Mouse (Mus musculus) frontal cortex, postnatal 36 days (tissue): ENCODE results near the gene Myo1c.
A peak's percentile ranks its signal among the peaks of the same experiment; 100 is the strongest.

Experiments used
- DNase-seq, 2 experiments: peaks; one replicate each; pipeline ENCODE4 v3.0.0; 2022; ENCODE audit warnings: low spot score in 2 of 2

The Myo1c gene

DNA sequence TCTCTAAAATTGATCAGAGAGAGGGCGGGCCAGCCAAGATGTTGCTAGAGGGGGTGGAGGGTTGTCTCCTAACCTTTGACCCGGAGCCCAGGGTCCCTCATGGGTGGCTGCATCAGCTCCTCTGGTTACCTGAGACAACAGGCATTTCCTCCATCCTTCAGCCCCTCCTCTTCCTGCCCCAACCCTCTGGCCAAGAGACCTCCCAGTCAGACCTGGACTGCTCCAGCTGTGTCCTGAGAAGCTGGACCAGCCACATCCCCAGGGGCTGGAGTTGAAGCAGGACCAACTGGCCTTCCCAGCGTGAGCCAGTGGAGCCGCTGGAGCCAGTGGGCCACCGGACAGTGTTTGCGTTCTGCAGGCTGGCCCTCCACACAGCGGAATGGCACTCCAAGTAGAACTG is at the start of gene Myo1c:
Gene Myo1c, plus strand, starts transcription at position 194 of the 400 bp plus-strand sequence.
- DNase-seq, result no peak

DNA sequence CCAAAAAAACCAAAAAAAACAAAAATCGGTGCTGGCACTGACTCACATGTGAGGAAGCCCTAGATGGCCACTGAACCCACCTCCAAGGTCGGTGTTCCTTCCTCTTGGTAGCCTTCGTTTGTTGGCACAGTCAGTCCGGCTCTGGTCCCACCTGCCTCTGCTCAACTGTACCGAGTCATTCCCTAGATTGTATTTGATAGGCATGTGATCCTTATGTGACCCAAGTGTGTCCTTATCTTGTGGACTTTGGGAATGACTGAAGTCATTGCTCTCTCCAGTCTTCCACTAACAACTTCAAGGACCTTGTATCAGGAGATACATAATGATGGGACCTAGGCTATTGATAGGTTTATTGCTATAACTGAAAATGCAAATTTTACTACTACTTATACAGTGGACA is 45.5 kb upstream of the Myo1c start:
- no peak for DNase-seq

DNA sequence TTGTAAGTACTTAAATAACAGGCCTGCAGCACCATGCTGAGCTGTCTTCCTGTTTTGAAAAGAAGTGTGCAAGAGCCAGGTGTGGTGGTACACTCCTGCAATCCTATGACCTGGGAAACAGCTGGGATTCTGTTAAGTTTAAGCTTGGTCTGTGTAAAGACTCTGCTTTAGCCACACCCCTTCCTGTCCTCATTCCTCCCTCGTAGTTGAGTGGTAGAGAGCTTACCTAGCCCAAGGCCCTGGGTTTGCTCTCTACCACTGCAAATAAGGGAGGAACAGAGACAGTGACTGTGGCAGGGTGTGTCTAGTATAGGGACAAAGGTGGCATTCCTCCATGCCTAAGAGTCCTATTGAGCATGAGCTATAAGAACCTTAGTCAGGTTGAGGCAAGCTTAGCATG is 45.0 kb upstream of the Myo1c start:
- DNase-seq, result no peak

DNA sequence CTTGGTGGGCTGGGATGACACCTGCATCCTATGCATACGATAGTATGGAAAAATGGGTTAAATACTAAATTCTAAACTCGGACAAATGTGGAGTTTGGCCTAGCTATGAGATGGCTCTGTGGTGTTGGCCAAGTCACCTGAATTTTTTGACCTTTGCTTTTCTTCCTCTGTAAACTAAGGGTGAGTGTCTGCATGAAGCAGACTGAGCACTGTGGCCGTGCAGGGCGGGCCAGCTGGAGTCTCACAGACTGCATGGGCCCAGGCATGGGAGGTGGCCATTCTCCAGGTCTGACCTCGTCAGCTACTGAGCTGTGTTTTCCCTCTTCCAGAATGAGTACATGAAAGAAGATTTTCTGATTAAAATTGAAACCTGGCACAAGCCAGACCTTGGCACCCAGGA is 41.5 kb upstream of the Myo1c start:
- DNase-seq, result no peak

DNA sequence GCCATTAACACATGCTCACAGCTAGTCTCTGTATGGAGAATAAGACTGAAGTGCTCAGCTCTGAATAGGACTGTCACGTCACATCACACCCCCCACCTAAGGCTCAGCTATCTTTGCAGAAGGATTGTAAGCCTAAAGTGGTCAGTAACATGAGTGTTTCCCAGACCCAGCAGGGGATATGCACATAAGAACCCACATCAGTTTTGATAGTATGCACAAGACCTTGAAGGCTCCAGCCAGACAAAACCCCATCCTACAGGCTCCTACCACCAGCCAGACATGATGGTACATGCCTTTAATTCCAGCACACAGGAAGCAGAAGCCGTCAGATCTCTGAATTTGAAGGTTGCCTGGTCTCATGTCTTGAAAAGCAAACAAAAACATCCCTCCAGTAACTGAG is 40.3 kb upstream of the Myo1c start:
- DNase-seq, result no peak

DNA sequence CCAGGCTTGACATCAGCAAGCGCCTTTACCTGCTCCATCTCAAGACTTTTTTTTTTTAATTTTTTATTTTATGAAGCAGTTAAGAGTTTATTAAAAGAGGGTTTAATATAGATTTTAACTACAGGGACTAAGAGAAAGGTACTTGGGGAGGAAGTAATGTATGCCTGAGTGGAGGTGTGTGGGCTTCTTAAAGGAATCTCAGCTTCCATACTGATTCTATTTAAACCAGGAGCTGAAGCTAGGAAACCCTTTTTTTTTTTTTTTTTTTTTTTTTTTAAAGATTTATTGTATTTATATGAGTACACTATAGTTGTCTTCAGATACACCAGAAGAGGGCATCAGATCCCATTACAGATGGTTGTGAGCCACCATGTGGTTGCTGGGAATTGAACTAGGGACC is 35.5 kb upstream of the Myo1c start:
- DNase-seq, result no peak

DNA sequence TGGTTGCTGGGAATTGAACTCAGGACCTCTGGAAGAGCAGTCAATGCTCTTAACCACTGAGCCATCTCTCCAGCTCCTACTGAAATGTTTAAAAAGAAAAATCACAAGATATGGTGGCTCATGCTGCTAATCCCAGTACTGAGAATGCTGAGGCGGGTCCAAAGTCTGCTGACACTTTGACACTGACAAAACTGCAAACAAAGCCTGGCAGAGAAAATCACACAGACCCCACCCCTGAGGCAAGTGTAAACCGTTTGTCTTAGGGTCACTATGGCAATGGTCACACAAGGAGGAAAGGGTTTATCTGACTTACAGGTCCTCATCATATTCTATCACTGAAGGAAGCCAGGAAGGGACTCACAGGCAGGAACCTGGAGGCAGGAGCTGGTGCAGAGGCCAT is 34.7 kb upstream of the Myo1c start:
- no peak for DNase-seq

DNA sequence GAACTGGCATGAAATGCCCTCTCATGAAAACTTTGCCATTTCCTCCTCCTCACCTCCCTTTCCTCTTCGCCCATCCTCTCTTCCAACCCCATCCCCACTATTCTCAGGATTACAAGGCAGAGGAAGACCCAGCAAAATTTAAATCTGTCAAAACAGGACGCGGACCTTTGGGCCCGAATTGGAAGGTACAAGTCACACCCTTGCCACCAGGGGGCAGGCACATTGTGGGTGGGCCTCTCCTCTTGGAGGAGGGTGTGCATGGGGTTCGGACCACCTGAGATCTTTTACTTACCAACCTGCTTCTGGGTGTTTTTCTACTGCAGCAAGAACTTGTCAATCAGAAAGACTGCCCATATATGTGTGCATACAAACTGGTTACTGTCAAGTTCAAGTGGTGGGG is 31.2 kb upstream of the Myo1c start:
- DNase-seq, result no peak

DNA sequence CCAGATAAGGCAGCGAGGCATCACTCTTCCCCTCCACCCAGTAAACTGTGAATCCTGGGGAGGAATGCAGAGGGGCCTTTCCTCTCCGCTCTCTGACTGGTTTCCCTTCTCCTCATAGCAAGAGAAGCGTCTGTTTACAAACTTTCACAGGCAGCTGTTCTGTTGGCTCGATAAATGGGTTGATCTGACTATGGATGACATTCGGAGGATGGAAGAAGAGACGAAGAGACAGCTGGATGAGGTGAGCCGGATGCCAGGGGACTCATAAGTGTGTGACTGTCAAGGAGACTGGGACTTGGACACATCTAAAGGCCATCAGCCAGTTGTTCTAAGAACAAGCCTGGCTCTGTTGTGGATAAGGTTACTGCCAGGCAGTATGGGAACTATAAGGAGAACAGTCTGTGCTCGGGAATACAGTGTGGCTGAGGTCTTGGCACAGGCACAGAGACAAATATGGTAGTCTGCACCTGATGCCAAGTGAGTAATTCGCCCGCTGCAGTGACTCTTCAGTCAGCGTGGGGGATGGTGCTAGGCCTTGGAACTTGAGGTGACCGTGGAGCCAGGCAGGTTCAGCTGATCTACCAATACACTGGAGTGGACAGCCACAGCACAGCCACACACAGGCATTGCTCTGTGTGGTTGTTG is 30.0 kb upstream of the Myo1c start:
- DNase-seq, result peak; percentile 36 to 59

DNA sequence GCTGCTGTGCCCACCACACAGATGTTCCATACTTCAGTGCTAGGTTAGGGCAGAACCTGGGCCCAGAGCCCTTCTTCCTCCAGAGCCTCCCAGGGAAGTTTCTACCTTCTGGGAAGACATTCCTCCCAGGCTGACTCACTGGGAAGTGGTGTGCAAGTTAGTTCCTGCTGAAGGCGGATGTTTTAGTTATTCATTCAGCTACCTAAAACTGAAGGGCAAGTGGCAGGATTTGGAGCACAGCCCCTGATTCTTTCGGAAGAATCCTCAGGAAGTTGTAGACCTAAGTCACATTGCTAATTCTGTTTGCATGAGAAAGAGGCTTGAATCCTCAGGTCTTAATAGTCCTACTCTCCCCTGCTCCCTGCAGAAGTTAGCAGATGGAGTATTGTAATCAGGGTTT is 28.9 kb upstream of the Myo1c start:
- DNase-seq, result no peak

DNA sequence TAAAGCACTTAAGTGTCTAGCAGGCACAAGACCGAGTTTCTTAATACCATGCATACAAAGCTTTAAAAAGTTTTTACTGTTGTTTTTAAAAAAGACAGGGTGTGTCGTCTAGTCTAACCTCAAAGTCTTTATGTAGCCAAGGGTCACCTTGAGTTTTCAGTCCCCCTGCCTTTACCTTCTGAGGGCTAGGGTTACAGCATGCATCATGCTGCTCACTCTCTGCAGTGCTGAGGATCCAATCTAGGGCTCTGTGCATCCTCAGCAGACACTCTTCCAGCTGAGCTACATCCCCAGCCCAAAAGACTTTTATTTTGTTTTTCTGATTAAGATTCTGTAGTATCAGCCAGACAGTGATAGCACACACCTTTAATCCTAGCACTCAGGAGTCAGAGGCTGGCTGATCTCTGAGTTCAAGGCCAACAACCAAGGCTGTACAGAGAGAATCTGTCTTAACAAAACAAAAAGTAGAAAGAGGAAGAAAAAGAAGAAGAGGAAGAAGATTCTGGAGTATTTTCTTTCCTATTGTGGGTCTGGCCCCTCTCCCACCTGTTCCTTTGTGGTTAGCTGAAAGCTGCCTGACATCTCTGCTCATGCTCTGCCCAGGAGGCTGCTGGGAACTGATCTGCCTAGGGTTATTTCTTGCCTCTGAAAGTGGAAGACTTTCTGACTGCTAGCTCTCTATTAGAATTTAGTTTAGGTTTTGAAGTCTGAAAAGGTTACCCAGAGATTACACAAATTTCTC is 27.5 kb upstream of the Myo1c start:
- DNase-seq, result no peak

DNA sequence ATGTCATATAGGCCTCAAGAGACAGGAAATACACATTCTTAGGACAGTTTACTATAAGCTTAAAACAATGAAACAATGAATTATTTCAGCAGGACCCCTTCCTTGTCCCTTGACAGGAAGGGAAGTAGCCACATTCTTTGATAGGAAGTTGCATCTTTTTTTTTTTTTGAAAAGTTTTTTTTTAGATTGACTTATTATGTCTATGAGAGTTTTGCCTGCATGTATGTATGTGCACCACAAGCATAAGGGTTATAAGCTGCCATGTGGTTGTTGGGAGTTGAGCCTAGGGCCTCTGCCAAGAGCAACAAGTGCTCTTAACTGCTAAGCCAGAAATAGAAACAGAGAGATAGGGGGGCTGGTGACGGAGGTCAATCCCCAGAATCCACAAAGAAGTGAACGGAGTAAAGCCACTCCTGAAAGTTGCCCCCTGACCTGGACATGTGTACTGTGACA is 26.2 kb upstream of the Myo1c start:
- no peak for DNase-seq

DNA sequence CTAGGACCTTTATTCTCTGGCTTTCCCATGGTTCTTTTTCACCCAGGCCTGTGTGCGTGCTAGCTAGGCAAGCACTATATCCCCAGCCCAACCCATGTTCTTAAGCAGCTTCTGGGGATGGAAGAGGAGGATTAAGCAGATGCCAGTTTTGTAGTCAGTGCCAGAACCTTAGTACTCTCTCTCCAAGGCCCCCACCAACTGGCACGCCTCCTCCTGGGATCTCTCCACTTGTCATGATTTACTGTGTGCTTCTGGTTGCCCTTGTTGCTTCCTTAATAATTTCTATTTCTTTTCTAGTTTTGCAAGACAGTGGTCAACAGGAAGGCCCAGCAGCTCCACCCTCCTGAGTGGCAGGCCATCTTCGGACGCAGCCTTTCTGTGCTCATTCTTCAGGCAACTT is 24.5 kb upstream of the Myo1c start:
- peak in 1 of 2 experiments; percentile 43 for DNase-seq

DNA sequence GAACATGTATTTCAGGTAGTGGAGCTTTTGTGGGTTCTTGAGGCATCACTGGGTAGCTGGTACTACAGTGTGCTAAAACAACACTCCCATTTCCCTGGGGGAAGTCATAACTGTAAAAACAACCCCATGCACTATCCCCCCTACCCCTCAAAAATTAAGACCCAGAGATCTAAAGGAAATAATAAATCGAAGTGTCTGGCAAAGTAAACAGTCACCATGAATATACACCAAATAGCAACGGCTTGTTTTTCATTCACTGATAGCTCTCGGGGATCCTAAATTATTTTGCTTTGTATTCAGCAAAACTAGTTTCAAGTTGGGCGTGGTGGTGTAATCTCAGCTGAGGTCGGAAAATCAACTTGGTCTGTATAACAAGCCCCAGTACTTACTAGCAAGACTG is 20.2 kb upstream of the Myo1c start:
- DNase-seq, result no peak

DNA sequence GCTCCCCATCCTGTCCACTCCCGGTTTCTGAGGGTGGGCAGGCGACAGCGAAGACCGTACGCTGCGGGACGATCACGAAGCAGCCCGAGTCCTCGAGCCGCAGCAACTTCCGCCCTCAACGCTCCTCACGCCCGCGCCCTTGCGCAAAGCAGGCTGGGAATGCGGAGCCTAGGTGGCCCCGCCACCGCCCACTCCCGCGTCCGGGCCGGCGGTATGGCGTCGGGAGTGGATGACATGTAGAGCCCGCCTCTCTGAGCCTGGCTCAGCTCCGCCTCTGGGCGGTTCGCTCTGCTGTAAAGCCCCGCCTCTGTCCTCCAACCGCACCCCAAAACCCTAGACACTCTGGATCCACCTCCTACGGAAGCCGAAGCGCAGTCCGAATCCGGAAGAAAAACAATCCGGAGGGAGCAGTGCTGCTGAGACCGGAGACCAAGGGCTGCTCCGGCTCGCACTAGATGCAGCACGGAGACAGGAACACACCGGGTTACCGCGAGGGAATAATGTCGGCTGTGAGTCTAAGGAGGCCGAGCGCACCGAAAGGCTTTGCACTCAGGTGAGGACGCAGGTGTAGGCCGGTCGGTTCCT is 19.6 kb upstream of the Myo1c start, which contains the start of gene Inpp5k:
Gene Inpp5k, plus strand, starts transcription at position 344 of the 585 bp plus-strand sequence.
- peak; percentile 98 for DNase-seq

DNA sequence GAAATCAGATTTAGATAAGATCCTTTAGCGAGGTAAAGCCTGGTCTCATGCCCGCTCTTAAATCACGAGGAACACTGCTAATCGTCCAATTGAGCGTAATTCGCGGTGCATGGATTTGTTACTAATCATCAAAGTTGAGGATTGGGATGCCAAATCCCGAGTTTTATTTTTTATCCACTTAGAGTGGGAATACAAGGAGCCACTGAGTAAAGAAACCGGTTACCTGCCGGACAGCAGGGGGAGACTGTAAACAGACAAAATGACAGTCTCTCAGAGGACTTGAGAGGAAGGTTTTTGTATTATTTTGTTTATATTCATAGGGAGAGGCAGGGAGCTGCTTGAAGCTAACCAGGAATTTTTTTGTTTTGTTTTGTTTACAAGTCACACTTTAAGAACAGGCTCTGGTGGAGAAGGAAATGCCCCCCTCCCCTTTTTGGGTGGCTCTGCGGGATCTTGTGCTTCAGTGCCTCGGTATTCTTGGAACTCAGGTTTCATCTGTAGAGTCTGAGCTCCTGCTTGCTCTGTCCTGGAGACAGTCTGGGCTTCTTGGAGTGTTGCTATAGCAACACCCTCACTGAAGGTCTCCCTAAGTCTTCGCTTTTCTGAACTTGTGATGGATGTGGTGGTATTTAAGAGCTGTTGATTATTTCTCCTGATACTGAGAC is 18.6 kb upstream of the Myo1c start:
- DNase-seq, result no peak

DNA sequence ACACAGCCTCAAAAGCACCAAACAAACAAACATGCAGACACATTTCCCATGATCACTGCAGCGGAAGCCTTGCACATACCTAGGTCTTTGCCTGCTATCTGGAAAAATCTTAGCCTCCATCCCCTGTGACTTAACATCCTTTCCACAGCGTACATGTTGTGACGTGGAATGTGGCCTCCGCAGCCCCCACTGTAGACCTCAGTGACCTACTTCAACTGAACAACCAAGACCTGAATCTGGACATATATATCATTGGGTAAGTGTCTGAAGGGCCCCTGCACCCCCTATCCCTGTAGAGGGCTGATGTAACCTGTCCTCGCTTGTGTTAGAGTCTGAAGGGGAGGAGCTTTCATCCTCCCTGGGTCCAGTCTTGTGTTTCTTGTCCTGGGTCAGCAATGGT is 17.4 kb upstream of the Myo1c start:
- no peak for DNase-seq

DNA sequence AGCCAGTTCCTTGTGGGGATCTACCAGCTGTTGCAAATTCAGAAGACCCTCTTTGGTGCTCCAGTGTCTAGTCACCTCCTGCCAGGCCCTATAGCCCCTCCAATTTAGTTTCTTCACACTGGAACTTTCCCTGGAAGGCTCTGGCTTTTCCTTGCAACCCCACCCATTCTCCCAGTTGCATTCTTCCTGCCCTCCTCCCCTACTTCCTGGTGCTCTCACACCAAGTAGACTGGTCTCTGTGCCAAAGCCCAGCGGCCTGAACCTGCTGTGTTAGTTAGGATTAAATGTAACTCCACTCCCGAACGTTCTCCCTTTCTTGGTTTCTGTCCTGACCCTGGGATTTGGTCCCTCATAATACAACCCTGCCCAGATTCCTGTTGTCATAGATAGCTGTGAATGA is 15.5 kb upstream of the Myo1c start:
- no peak for DNase-seq

DNA sequence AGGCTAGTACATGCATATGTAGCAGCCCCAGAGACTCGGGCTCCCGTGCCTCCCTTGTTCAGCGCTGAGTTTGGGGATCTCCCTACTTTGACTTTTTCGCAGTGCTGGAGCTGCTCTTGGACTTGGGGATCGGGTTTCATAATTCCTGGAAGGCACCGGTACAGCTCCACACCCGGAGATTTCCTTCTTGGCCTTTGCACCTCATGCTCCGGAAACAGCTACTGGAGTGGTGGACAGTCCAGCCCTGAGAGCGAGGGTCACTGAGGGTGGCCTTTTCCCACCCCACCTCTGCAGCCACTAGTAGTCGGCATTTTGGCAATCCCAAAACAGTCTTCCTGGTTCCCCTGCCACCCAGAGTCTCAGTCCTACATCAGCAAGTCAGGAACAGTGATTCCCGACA is 15.0 kb upstream of the Myo1c start:
- DNase-seq, result no peak

DNA sequence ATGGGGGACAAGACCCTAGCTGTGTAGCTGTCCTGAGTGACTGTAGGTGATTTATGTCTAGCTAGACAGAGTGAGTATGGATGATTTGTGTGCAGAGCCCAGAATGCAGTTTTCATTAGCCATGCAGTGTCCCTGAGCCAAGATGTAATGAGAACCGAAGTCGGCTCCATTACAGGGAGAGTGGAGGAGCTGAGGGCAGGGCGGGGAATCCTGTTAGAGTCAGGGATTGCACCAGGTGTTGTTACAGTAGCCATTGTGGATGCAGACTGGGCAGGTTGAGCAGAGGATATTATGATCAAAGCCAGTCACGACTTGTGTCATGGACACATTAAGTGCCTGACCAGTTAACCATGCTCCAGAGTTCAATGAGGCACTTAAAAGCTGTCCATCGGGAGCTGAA is 7.0 kb upstream of the Myo1c start:
- no peak for DNase-seq

DNA sequence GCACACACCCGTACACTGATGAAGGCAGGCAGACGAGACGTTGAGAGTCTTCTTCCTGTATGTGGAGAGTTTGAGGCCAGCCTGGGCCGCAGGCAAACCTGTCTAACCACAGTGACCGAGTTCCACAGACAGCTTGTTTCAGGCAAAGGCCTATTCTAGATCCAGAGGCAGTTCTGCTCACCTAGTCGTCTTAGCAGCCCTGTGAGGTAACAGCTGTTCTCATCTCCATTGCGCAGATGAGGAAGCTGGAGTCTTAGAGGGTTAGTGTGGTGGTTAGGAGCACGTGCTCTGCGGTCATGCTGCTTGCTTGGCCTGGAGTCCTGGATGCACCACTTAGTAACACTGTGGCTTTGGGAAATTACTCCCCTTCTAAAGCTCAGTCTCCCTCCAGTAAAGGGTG is 5.6 kb upstream of the Myo1c start:
- DNase-seq, result no peak

DNA sequence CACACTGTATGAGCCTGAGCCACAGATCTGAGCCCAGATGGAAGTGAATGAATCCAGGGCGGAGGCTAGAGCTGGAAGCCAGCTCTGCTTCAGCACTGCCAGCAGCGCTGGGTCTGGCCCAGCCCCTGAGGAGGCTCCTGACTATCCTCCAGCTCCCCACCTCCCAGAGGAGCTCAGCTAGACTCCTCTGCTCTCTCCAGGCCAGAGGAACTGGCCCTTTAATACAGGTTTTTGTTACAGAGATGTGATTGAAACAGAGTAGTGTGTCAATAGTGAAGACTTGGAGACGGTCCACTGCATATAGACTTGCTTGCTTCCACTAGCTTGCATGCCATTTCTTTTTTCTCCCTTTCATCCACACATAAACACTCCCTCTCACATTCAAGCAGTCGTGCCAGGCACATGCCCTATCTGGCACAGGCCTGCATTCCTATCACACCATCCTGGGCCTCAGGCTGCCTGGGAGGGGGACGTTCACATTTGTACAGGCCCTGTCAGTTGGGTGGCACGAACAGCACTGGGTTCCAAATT is 2.6 kb upstream of the Myo1c start:
- peak; percentile 38 to 51 for DNase-seq
